Mouse (Mus musculus) liver, embryonic 15.5 days (tissue): Measurements from ENCODE around the gene Olfr524. TPM values are rescaled to one million over a fixed set of nuclear protein-coding genes. Genes with fewer than 3 reads are reported as not detected.

Experiments used
- ATAC-seq: fragments of 200-750 bp; cut with Nextera tagmentation; 2 replicates; pipeline ENCODE4 v1.8.0; 2017; ENCODE audit warnings: moderate number of reproducible peaks, mild to moderate bottlenecking, moderate library complexity; ENCODE audit not compliant: insufficient read depth
- H3K27ac ChIP-seq: fragments of 300-500 bp; sonication (generic); replicated peaks from 2 replicates; pipeline ENCODE4 v1.5.1; 2015; ENCODE audit warnings: mild to moderate bottlenecking, inconsistent platforms
- H3K27me3 ChIP-seq: fragments of 300-500 bp; sonication (generic); 2 replicates; pipeline ENCODE4 v1.6.1; 2015; ENCODE audit warnings: mild to moderate bottlenecking, inconsistent platforms
- H3K36me3 ChIP-seq: fragments of 300-500 bp; sonication (generic); replicated peaks from 2 replicates; pipeline ENCODE4 v1.6.1; 2015; ENCODE audit warnings: moderate library complexity, mild to moderate bottlenecking, inconsistent platforms
- H3K4me1 ChIP-seq: fragments of 300-500 bp; sonication (generic); replicated peaks from 2 replicates; pipeline ENCODE4 v1.6.1; 2015; ENCODE audit warnings: inconsistent platforms
- H3K4me2 ChIP-seq: fragments of 300-500 bp; sonication (generic); 2 replicates; pipeline ENCODE4 v1.6.1; 2015; ENCODE audit warnings: moderate library complexity, mild to moderate bottlenecking, inconsistent platforms
- H3K4me3 ChIP-seq: fragments of 300-500 bp; sonication (generic); replicated peaks from 2 replicates; pipeline ENCODE4 v1.5.1; 2015; ENCODE audit warnings: mild to moderate bottlenecking, inconsistent platforms
- H3K9ac ChIP-seq: fragments of 300-500 bp; sonication (generic); 2 replicates; pipeline ENCODE4 v1.6.1; 2015; ENCODE audit warnings: moderate library complexity, mild to moderate bottlenecking, inconsistent platforms
- H3K9me3 ChIP-seq: fragments of 300-500 bp; sonication (generic); replicated peaks from 2 replicates; pipeline ENCODE4 v1.6.1; 2016; ENCODE audit warnings: inconsistent platforms
- WGBS: fragments of 180-500 bp; shearing (Covaris S2); methylation state at CpG from one replicate; pipeline ENCODE4 v1.1.7; 2015; ENCODE audit warnings: mixed read lengths; ENCODE audit not compliant: insufficient replicate concordance; 5-methylcytosine and 5-hydroxymethylcytosine counted together
- polyA plus RNA-seq: library from polyadenylated mRNA; unstranded; fragments of >200 nt; fragmentation: Nextera tagmentation; extraction: Ambion mirVana; gene quantifications from 2 replicates; pipeline ENCODE4 v1.2.1, GENCODE M21; 2015

The Olfr524 gene
- polyA plus RNA-seq, 1 experiment from 2014 or later = not detected

DNA sequence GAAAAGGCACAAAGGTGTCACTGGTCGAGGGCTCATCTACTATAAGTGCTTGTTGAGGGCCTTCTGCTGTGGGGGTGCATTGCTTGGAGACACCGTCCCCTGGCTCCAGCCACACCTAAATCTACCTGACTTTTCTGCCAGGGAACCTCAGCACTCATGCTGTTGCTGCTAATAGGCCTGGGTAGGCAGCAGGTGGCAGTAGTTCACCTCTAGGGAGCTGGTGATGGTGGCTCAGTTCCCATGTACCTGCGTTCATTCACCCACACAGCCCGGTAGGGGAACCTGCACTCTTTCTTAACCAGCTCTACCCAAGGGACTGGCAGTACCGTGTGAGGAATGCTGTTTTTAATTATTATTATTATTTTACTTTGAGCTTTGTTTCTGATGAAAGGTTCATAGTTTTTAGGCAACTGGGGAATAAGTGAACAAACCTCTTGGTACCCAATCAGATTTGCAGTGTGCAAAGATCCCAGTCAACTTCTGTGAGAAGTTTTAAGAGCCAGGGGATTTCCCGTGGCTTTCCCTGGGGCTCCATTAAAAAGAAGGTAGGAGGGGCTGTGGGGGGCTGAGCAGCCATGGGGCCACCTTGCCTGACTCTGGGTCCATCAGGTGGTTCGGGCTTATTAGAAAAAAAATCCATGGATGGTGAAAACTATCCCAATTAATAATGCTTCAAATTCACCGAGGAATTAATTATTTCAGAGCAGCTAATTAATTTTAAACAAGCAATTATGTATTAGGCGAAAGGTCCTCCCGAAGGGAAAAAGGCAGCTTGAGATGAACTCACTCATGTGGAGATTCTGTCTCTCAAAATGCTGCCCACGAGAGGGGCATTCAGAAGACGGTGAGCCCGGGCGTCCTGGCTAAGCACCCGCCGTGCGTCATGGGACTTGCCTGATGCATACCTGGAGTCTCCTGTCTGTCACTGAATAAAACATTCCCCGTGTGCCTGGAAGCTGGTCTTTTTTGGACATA lies 18.8 kb downstream of the Olfr524 start:
- H3K27ac ChIP-seq = no peak overlapping the region
- H3K9ac ChIP-seq = no peak overlapping the region
- WGBS = 54% methylated on average over 18 of the region's 18 CpGs
- H3K4me2 ChIP-seq = no peak overlapping the region
- ATAC-seq = no peak
- no peak overlapping the region for H3K4me3 ChIP-seq
- 0 out of 2 replicates have a peak, but pooled peaks cover 3% of the 10 kb centered on the region for H3K27me3 ChIP-seq
- no peaks in the 10 kb centered on the region; the same call in 1 of the 2 replicates for H3K4me1 ChIP-seq
- no peaks in the 10 kb centered on the region for H3K36me3 ChIP-seq
- H3K9me3 ChIP-seq = no peaks in the 10 kb centered on the region

DNA sequence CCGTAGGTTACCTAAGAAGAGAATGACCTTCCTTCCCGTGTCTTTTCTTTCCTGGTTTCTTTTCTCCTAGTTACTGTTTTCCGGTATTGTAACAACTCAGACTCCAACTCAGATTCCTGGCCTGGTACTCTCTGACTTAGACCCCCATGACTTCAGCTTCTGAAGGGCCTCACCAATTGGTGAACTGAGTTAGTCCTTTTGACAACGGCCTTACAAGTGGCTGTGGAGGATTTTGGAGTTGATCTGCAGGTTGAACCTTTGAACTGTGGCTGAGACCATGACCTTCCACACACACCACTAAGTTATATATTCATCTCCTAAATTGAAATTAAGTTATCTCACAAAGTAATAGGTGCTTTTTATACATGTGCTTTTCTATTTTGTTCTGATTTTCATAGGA lies 21.6 kb downstream of the Olfr524 start:
- H3K4me3 ChIP-seq = no peak overlapping the region
- 67% methylated on average over 4 of the region's 4 CpGs for WGBS
- H3K4me2 ChIP-seq = no peak overlapping the region

DNA sequence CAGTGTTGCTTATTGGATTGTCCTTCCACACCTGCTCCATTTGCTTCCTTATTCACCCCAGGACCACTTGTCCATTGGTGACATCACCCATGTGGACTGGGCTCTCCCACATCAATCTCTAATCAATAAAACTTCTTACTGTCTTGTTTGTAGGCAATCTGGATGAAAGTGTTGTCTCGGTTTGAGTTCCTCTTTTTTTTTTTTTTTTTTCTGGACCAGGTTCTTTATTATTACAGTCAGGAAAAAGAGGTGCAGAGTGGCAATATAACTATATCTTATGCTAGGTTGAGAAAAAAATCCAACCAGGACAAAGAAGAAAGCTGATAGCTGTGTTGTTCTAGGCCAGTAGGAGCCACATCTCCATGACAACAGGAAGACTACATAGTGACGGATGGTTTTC lies 25.1 kb downstream of the Olfr524 start:
- H3K9me3 ChIP-seq = no peaks in the 10 kb centered on the region
- 0 out of 2 replicates have a peak, but pooled peaks cover 2% of the 10 kb centered on the region for H3K27me3 ChIP-seq
- no peaks in the 10 kb centered on the region for H3K36me3 ChIP-seq
- no peaks in the 10 kb centered on the region for H3K4me1 ChIP-seq
- H3K27ac ChIP-seq = no peak overlapping the region
- no peak overlapping the region for H3K9ac ChIP-seq
- H3K4me3 ChIP-seq = no peak overlapping the region
- 35% methylated on average over 2 of the region's 2 CpGs for WGBS
- no peak overlapping the region for H3K4me2 ChIP-seq
- no peak for ATAC-seq

More for the DNA sequence above, 21.6 kb downstream of the Olfr524 start:
- no peaks in the 10 kb centered on the region for H3K36me3 ChIP-seq
- ATAC-seq = no peak
- no peaks in the 10 kb centered on the region for H3K4me1 ChIP-seq
- 0 out of 2 replicates have a peak, but pooled peaks cover 3% of the 10 kb centered on the region for H3K27me3 ChIP-seq
- H3K9me3 ChIP-seq = no peaks in the 10 kb centered on the region
- H3K27ac ChIP-seq = no peak overlapping the region
- H3K9ac ChIP-seq = no peak overlapping the region

DNA sequence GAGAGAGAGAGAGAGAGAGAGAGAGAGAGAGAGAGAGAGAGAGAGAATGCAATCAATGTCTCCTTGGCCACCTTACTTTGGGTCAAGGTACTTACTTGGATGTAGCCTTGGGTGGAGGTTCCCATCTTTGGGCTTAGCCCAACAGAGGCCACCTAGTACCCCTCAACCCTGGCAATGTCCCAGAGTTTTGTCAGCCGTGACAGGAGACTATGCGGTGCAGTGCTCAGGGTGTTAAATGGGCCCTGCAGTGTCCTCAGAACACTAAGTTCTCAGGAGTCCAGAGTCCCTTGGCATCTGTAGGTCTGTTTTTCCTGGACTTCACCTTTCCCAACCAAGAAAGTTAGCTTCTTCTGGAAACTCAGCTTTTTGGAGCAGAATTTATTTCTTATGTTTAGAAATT lies 26.6 kb downstream of the Olfr524 start:
- WGBS = 70% methylated on average over 2 of the region's 2 CpGs
- no peaks in the 10 kb centered on the region for H3K4me1 ChIP-seq
- no peak for ATAC-seq
- H3K27ac ChIP-seq = no peak overlapping the region
- no peak overlapping the region for H3K9ac ChIP-seq
- no peak overlapping the region for H3K4me3 ChIP-seq
- H3K9me3 ChIP-seq = no peaks in the 10 kb centered on the region
- H3K27me3 ChIP-seq = no peaks in the 10 kb centered on the region
- no peaks in the 10 kb centered on the region for H3K36me3 ChIP-seq
- no peak overlapping the region for H3K4me2 ChIP-seq

DNA sequence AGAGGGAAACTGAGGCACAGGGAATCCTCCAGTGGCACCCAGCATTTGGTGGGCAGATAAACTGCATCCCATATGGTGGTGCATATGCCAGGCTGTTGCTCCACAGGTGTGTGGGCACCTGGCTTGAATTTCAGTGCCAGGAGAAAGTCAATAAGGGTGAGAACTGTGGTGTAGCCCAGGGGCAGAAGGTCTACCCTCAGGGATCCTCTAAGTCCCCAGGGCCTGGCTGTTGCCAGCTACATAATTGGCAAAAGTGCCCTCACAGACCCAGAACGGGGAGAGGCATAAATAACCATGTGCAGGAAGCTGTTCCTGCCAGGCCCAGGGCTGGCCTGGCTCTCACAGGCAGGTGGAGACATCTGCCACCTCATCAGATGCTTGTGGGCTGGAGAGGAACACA lies 32.8 kb downstream of the Olfr524 start, which contains the start of gene Olfr523:
TSS of gene Olfr523 (plus strand) at position 282 of the 400 bp plus-strand sequence.
- 22% methylated on average over 1 of the region's 1 CpGs for WGBS
- H3K4me3 ChIP-seq = no peak within 1 kb of the TSS
- H3K36me3 ChIP-seq = no peaks in the 10 kb centered on the region

DNA sequence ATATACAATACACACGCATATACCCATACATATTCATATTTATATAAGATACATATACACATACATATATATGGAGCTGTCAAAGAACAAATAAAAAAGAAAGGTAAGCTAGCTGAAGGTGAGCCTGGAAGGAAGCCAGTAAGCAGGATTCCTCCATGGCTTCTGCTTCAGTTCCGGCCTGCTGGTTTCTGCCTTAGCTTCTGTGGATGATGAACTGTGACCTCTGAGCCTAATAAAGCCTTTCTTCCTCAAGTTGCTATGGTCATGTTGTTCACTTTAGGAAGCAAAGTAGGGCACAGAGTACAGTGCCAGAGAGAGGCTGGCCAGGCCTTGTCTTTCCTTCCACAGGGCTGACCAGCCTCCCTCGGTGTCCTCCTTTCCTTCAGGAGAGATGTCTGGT lies 34.9 kb downstream of the Olfr524 start:
- H3K27ac ChIP-seq = no peak overlapping the region
- no peak overlapping the region for H3K9ac ChIP-seq
- H3K4me3 ChIP-seq = no peak overlapping the region
- H3K4me1 ChIP-seq = no peaks in the 10 kb centered on the region
- 77% methylated on average over 3 of the region's 3 CpGs for WGBS
- H3K4me2 ChIP-seq = no peak overlapping the region
- no peaks in the 10 kb centered on the region for H3K36me3 ChIP-seq
- ATAC-seq = no peak
- H3K9me3 ChIP-seq = no peaks in the 10 kb centered on the region
- H3K27me3 ChIP-seq = no peaks in the 10 kb centered on the region

More for the DNA sequence above, 32.8 kb downstream of the Olfr524 start, which contains the start of gene Olfr523:
- Histone ChIP-seq H3K4me1 (no peaks in the 10 kb centered on the region), H3K9ac (no peak within 1 kb of the TSS), H3K27me3 (no peaks in the 10 kb centered on the region), H3K9me3 (no peaks in the 10 kb centered on the region), H3K27ac (no peak within 1 kb of the TSS), H3K4me2 (no peak within 1 kb of the TSS)
- no peak for ATAC-seq

DNA sequence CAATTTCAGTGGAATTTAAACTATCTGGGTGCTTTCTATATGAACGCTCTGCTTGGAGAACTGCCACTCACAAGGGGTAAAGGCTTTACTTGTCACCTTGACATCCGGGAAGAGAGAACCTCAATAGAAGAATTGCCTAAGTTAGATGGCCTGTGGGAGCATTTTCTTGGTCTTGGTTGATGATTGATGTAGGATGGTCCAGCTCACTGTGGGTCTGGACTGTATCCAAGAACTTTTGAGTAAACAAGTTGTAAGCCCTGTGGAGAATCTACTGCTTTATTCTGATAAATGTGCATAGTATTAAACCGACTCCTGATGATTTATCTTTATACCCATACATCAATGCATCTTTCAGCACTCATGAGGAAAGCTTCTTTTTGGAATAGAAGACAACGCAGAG lies 36.4 kb downstream of the Olfr524 start:
- no peak overlapping the region for H3K9ac ChIP-seq
- no peaks in the 10 kb centered on the region for H3K9me3 ChIP-seq
- no peaks in the 10 kb centered on the region for H3K36me3 ChIP-seq
- H3K27me3 ChIP-seq = no peaks in the 10 kb centered on the region
- no peak for ATAC-seq
- no peak overlapping the region for H3K4me3 ChIP-seq
- no peak overlapping the region for H3K27ac ChIP-seq
- no peaks in the 10 kb centered on the region for H3K4me1 ChIP-seq
- H3K4me2 ChIP-seq = no peak overlapping the region
- WGBS = 58% methylated on average over 4 of the region's 4 CpGs

DNA sequence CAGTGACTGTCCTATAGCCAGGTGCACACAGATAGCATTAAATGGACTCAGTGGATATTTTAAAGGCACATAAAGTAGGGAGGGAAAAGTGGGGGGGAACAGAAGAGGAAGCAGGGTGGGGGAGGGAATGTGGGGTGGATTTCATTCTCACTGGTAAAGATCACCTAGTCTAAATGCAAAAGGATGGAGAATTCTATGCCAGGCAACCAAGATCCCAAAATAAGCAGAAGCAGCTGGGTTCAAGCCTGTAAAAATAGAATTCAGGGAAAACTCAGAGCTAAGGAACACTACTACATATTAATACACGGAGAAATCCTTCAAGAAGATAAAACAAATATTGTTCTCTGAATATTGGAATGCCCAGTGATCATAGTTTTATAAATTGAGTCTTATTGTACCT lies 37.8 kb downstream of the Olfr524 start:
- Histone ChIP-seq H3K4me1 (no peaks in the 10 kb centered on the region), H3K4me3 (no peak overlapping the region), H3K27me3 (no peaks in the 10 kb centered on the region), H3K27ac (no peak overlapping the region), H3K4me2 (no peak overlapping the region), H3K9me3 (no peaks in the 10 kb centered on the region), H3K36me3 (no peaks in the 10 kb centered on the region), H3K9ac (no peak overlapping the region)
- 36% methylated on average over 1 of the region's 1 CpGs for WGBS
- ATAC-seq = no peak

DNA sequence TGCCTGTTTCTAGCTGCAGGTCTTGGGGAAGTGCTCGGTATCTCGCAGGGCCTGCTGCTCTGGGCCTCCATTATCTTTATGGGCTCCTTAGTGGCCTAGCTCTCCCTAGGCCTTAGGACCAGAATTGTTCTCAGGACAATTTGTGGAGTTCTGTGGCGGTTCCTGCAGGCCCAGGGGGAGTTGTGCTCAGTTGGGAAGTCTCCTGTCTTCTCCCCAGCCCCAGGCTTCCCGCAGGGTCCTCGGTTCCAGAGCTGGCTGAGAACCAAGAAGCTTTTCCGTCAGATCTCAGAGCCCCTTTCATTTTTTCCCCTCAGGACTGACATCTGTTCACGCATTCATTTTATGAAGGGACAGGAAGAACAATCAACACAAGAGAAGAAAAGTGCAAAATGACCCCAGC lies 41.1 kb downstream of the Olfr524 start, which contains the start of gene Olfr522:
TSS of gene Olfr522 (minus strand) at position 101 of the 400 bp plus-strand sequence.
- 56% methylated on average over 7 of the region's 7 CpGs for WGBS
- H3K9me3 ChIP-seq = no peaks in the 10 kb centered on the region

DNA sequence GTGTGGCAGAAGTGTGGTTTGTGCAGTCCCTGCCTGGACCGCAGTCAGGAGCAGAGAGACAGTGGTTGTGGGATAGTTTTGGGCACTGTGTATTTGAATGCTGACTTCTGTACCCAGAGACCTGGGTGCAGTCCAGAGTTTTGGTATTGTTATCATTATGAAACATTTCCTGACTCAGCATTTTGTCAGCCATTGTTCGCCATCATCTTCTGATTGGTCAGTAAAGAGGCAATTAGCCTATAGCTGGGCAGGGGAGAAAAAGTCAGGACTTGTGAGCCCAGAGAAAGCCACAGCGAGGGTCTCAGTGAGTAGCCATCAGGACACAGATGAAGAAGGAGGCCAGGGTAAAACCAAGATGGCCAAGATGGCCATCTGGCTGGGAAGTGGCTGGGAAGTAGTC lies 45.4 kb downstream of the Olfr524 start:
- Histone ChIP-seq H3K4me3 (no peak overlapping the region), H3K27ac (no peak overlapping the region), H3K27me3 (peaks cover 12% of the 10 kb centered on the region), H3K9ac (no peak overlapping the region), H3K4me2 (no peak overlapping the region), H3K36me3 (no peaks in the 10 kb centered on the region), H3K9me3 (no peaks in the 10 kb centered on the region), H3K4me1 (no peaks in the 10 kb centered on the region)
- WGBS = 49% methylated on average over 3 of the region's 3 CpGs
- ATAC-seq = no peak

More for the DNA sequence above, 41.1 kb downstream of the Olfr524 start, which contains the start of gene Olfr522:
- H3K9ac ChIP-seq = no peak within 1 kb of the TSS
- no peaks in the 10 kb centered on the region for H3K27me3 ChIP-seq
- no peak within 1 kb of the TSS for H3K4me2 ChIP-seq
- H3K27ac ChIP-seq = no peak within 1 kb of the TSS
- ATAC-seq = no peak
- H3K4me1 ChIP-seq = no peaks in the 10 kb centered on the region
- no peak within 1 kb of the TSS for H3K4me3 ChIP-seq
- no peaks in the 10 kb centered on the region for H3K36me3 ChIP-seq

DNA sequence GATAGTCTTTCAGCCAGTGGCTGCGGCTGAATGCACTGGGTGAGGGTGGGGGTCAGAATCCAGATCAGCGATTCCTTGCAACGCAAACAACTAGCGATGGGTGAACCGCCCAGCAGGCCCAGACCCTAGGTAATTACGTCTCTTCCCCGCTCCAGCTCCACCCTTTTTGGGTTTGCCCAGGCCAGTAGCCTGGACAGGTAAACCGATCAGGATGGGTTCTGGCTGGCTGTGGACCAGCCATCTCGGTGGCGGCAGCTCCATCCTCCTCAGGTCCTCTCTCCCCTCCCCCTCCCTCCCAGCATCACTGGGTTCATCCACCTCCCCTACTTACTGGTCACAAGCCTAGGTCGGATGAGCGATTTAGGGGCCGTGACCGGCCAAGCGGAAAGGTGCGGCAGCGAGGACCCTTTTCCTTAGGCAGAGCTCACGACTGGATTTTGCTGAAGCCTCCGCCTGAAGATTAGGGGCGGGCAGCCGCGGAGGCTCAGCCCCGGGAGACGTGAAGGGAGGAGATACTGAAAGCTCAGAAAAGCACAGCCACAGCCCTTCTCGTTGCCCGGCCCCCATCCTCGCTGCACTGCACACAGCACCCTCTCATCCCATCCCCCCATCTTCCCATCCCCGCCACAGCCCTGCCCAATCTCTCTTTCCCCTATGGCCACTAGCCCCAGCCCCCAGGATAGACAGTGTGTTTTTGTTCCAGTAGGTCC lies 51.4 kb downstream of the Olfr524 start, which contains the start of gene Sprn:
TSS of gene Sprn (minus strand) at position 660 of the 710 bp plus-strand sequence.
- ATAC-seq = no peak
- no peaks in the 10 kb centered on the region; the same call in 1 of the 2 replicates for H3K36me3 ChIP-seq
- no peak within 1 kb of the TSS for H3K27ac ChIP-seq
- H3K4me2 ChIP-seq = no peak within 1 kb of the TSS
- H3K4me3 ChIP-seq = no peak within 1 kb of the TSS
- no peaks in the 10 kb centered on the region for H3K9me3 ChIP-seq
- peaks cover 46% of the 10 kb centered on the region for H3K27me3 ChIP-seq
- WGBS = 6% methylated on average over 28 of the region's 28 CpGs
- no peaks in the 10 kb centered on the region for H3K4me1 ChIP-seq
- H3K9ac ChIP-seq = no peak within 1 kb of the TSS
